Mouse (Mus musculus): ENCODE measurements around the gene Gm28048. TPM values are rescaled to one million over a fixed set of nuclear protein-coding genes. Genes with fewer than 3 reads are reported as not detected.

The Gm28048 gene
- polyA plus RNA-seq, 2 experiments: 2.8 to 6.8 TPM

GRCm38 (mm10) chr11:22969486-22969885 lies 12.4 kb downstream of the Gm28048 start:
- Histone ChIP-seq H3K4me2 (ENCODE audit: low read depth) (no peak overlapping the region), H3K9ac (replicated peaks) (no peak overlapping the region), H3K4me3 (ENCODE audit: insufficient read depth in 1 of 2, low read depth in 2 of 2, low read length in 2 of 2) (no peak overlapping the region), H3K4me1 (replicated peaks; ENCODE audit: control insufficient read depth in 2 of 2, insufficient read depth in 2 of 2, low read length in 1 of 2) (peaks cover 0 to under 1% of the 10 kb centered on the region in 2 experiments; a peak in 1 of 4 replicates), H3K36me3 (replicated peaks; ENCODE audit: control insufficient read depth, insufficient read depth, low read depth) (no peaks in the 10 kb centered on the region), H3K9me3 (ENCODE audit: control insufficient read depth, low read length) (no peaks in the 10 kb centered on the region), H3K27me3 (ENCODE audit: control insufficient read depth, insufficient read depth, low read length) (no peaks in the 10 kb centered on the region), H3K27ac (no peak overlapping the region)
- no peak for TF ChIP-seq EP300 (IDR thresholded peaks at IDR 0.05; ENCODE audit: low read depth)
- TF ChIP-seq CTCF (IDR thresholded peaks at IDR 0.05; ENCODE audit: low read depth): peak; percentile 63
- WGBS (ENCODE audit: insufficient replicate concordance): 30% methylated on average over 6 of the region's 6 CpGs
- DNase-seq (ENCODE audit: low read depth in 3 of 3, low spot score in 3 of 3) (peak in 2 of 3 experiments; percentile 26 to 51), ATAC-seq (ENCODE audit: insufficient read depth) (no peak)

- no peaks in the 10 kb centered on the region for H3K27me3 ChIP-seq (ENCODE audit: control insufficient read depth, insufficient read depth, low read length)
- TF ChIP-seq EP300 (IDR thresholded peaks at IDR 0.05; ENCODE audit: low read depth): no peak
- peak; percentile 59 for TF ChIP-seq CTCF (IDR thresholded peaks at IDR 0.05; ENCODE audit: low read depth)
- no peak overlapping the region for H3K4me2 ChIP-seq (ENCODE audit: low read depth)
- no peak overlapping the region for H3K27ac ChIP-seq
- 0 out of 4 replicates have a peak, but pooled peaks cover 0 to 2% of the 10 kb centered on the region in 2 experiments for H3K4me1 ChIP-seq (replicated peaks; ENCODE audit: control insufficient read depth in 2 of 2, insufficient read depth in 2 of 2, low read length in 1 of 2)
- no peak overlapping the region for H3K4me3 ChIP-seq (ENCODE audit: insufficient read depth in 1 of 2, low read depth in 2 of 2, low read length in 2 of 2)
- no peaks in the 10 kb centered on the region for H3K36me3 ChIP-seq (replicated peaks; ENCODE audit: control insufficient read depth, insufficient read depth, low read depth)
- no peak overlapping the region for H3K9ac ChIP-seq (replicated peaks)
- H3K9me3 ChIP-seq (ENCODE audit: control insufficient read depth, low read length): no peaks in the 10 kb centered on the region
- WGBS (ENCODE audit: insufficient replicate concordance): 76% methylated on average over 4 of the region's 4 CpGs
- DNase-seq (ENCODE audit: low read depth in 3 of 3, low spot score in 3 of 3): no peak
- no peak for ATAC-seq (ENCODE audit: insufficient read depth)
Measured at GRCm38 (mm10) chr11:22965503-22965902, 16.4 kb downstream of the Gm28048 start.

GRCm38 (mm10) chr11:22964401-22964800 lies 17.5 kb downstream of the Gm28048 start:
- Histone ChIP-seq H3K27ac (no peak overlapping the region), H3K4me2 (ENCODE audit: low read depth) (no peak overlapping the region), H3K36me3 (replicated peaks; ENCODE audit: control insufficient read depth, insufficient read depth, low read depth) (no peaks in the 10 kb centered on the region), H3K4me1 (replicated peaks; ENCODE audit: control insufficient read depth in 2 of 2, insufficient read depth in 2 of 2, low read length in 1 of 2) (0 out of 4 replicates have a peak, but pooled peaks cover 0 to 2% of the 10 kb centered on the region in 2 experiments), H3K27me3 (ENCODE audit: control insufficient read depth, insufficient read depth, low read length) (no peaks in the 10 kb centered on the region), H3K9ac (replicated peaks) (no peak overlapping the region), H3K4me3 (ENCODE audit: insufficient read depth in 1 of 2, low read depth in 2 of 2, low read length in 2 of 2) (no peak overlapping the region), H3K9me3 (ENCODE audit: control insufficient read depth, low read length) (no peaks in the 10 kb centered on the region)
- 83% methylated on average over 4 of the region's 4 CpGs for WGBS (ENCODE audit: insufficient replicate concordance)
- ATAC-seq (ENCODE audit: insufficient read depth) (no peak), DNase-seq (ENCODE audit: low read depth in 3 of 3, low spot score in 3 of 3) (no peak)
- no peak for TF ChIP-seq EP300 (IDR thresholded peaks at IDR 0.05; ENCODE audit: low read depth)
- TF ChIP-seq CTCF (IDR thresholded peaks at IDR 0.05; ENCODE audit: low read depth): no peak

- Histone ChIP-seq H3K4me3 (ENCODE audit: insufficient read depth in 1 of 2, low read depth in 2 of 2, low read length in 2 of 2) (no peak overlapping the region), H3K9ac (replicated peaks) (no peak overlapping the region), H3K27ac (no peak overlapping the region), H3K36me3 (replicated peaks; ENCODE audit: control insufficient read depth, insufficient read depth, low read depth) (no peaks in the 10 kb centered on the region), H3K4me1 (replicated peaks; ENCODE audit: control insufficient read depth in 2 of 2, insufficient read depth in 2 of 2, low read length in 1 of 2) (0 out of 4 replicates have a peak, but pooled peaks cover 0 to 2% of the 10 kb centered on the region in 2 experiments), H3K27me3 (ENCODE audit: control insufficient read depth, insufficient read depth, low read length) (no peaks in the 10 kb centered on the region), H3K4me2 (ENCODE audit: low read depth) (no peak overlapping the region), H3K9me3 (ENCODE audit: control insufficient read depth, low read length) (no peaks in the 10 kb centered on the region)
- DNase-seq (ENCODE audit: low read depth in 3 of 3, low spot score in 3 of 3) (no peak), ATAC-seq (ENCODE audit: insufficient read depth) (no peak)
- 66% methylated on average over 1 of the region's 1 CpGs for WGBS (ENCODE audit: insufficient replicate concordance)
- TF ChIP-seq CTCF (IDR thresholded peaks at IDR 0.05; ENCODE audit: low read depth) (no peak), EP300 (IDR thresholded peaks at IDR 0.05; ENCODE audit: low read depth) (no peak)
Measured at GRCm38 (mm10) chr11:22962101-22962500, 19.8 kb downstream of the Gm28048 start.

- H3K27ac ChIP-seq: no peak overlapping the region
- H3K27me3 ChIP-seq (ENCODE audit: control insufficient read depth, insufficient read depth, low read length): no peaks in the 10 kb centered on the region
- no peak overlapping the region for H3K4me2 ChIP-seq (ENCODE audit: low read depth)
- TF ChIP-seq EP300 (IDR thresholded peaks at IDR 0.05; ENCODE audit: low read depth) (no peak), CTCF (IDR thresholded peaks at IDR 0.05; ENCODE audit: low read depth) (peak; percentile 54)
- ATAC-seq (ENCODE audit: insufficient read depth) (no peak), DNase-seq (ENCODE audit: low read depth in 3 of 3, low spot score in 3 of 3) (no peak)
- no peaks in the 10 kb centered on the region for H3K9me3 ChIP-seq (ENCODE audit: control insufficient read depth, low read length)
- no peaks in the 10 kb centered on the region for H3K36me3 ChIP-seq (replicated peaks; ENCODE audit: control insufficient read depth, insufficient read depth, low read depth)
- no peaks in the 10 kb centered on the region for H3K4me1 ChIP-seq (replicated peaks; ENCODE audit: control insufficient read depth in 2 of 2, insufficient read depth in 2 of 2, low read length in 1 of 2)
- H3K9ac ChIP-seq (replicated peaks): no peak overlapping the region
- WGBS (ENCODE audit: insufficient replicate concordance): 71% methylated on average over 4 of the region's 4 CpGs
- no peak overlapping the region for H3K4me3 ChIP-seq (ENCODE audit: insufficient read depth in 1 of 2, low read depth in 2 of 2, low read length in 2 of 2)
Measured at GRCm38 (mm10) chr11:22957791-22958374, 24.0 kb downstream of the Gm28048 start.

Data from liver, embryonic 14.5 days (tissue).